Mouse (Mus musculus): ENCODE results near the gene Atg4d. TPM values are rescaled to one million over a fixed set of nuclear protein-coding genes. Genes with fewer than 3 reads are reported as not detected.
"Not testable (repeated sequence)": the region's sequence is repeated elsewhere in the genome, so short reads cannot be mapped to it uniquely, and the experiment has no call there.

Atg4d gene
- polyA plus RNA-seq, 1 experiment from 2014 or later: 40.0 TPM

- no peak for TF ChIP-seq EP300 (IDR thresholded peaks at IDR 0.05)
- TF ChIP-seq CTCF (IDR thresholded peaks at IDR 0.05): no peak
- H3K27me3 ChIP-seq (replicated peaks; ENCODE audit: insufficient read depth, low read length): no peaks in the 10 kb centered on the region
- DNase-seq (ENCODE audit: low spot score) (no peak), ATAC-seq (no peak)
- WGBS: 76% methylated on average over 6 of the region's 6 CpGs
- H3K4me2 ChIP-seq (replicated peaks; ENCODE audit: low read depth, low read length): no peak overlapping the region
- H3K9me3 ChIP-seq (ENCODE audit: low read length): no peaks in the 10 kb centered on the region
- no peaks in the 10 kb centered on the region for H3K36me3 ChIP-seq (ENCODE audit: insufficient read depth, low read length)
- H3K27ac ChIP-seq (ENCODE audit: low read length): no peak overlapping the region
- no peak overlapping the region for H3K9ac ChIP-seq (replicated peaks; ENCODE audit: low read depth)
- H3K4me1 ChIP-seq (ENCODE audit: insufficient read depth, low read depth, low read length): peaks cover 6% of the 10 kb centered on the region
- no peak overlapping the region for H3K4me3 ChIP-seq (ENCODE audit: low read depth, low read length)
Measured at GRCm38 (mm10) chr9:21260491-21261040, 4.5 kb upstream of the Atg4d start.

- no peak overlapping the region for H3K4me3 ChIP-seq (ENCODE audit: low read depth, low read length)
- no peak overlapping the region for H3K4me2 ChIP-seq (replicated peaks; ENCODE audit: low read depth, low read length)
- no peak overlapping the region for H3K9ac ChIP-seq (replicated peaks; ENCODE audit: low read depth)
- H3K27me3 ChIP-seq (replicated peaks; ENCODE audit: insufficient read depth, low read length): no peaks in the 10 kb centered on the region
- no peaks in the 10 kb centered on the region for H3K36me3 ChIP-seq (ENCODE audit: insufficient read depth, low read length)
- ATAC-seq (no peak), DNase-seq (ENCODE audit: low spot score) (no peak)
- no peak for TF ChIP-seq EP300 (IDR thresholded peaks at IDR 0.05)
- no peak for TF ChIP-seq CTCF (IDR thresholded peaks at IDR 0.05)
- no peak overlapping the region for H3K27ac ChIP-seq (ENCODE audit: low read length)
- H3K9me3 ChIP-seq (ENCODE audit: low read length): no peaks in the 10 kb centered on the region
- WGBS: 51% methylated on average over 2 of the region's 2 CpGs
- H3K4me1 ChIP-seq (ENCODE audit: insufficient read depth, low read depth, low read length): peaks cover 15% of the 10 kb centered on the region
Measured at GRCm38 (mm10) chr9:21261831-21262230, 3.3 kb upstream of the Atg4d start.

- DNase-seq (ENCODE audit: low spot score): no peak
- peak; percentile 49 for ATAC-seq
- peaks cover 15% of the 10 kb centered on the region for H3K4me1 ChIP-seq (ENCODE audit: insufficient read depth, low read depth, low read length)
- H3K27me3 ChIP-seq (replicated peaks; ENCODE audit: insufficient read depth, low read length): no peaks in the 10 kb centered on the region
- H3K4me3 ChIP-seq (ENCODE audit: low read depth, low read length): peak overlapping the region; percentile 96
- H3K36me3 ChIP-seq (ENCODE audit: insufficient read depth, low read length): no peaks in the 10 kb centered on the region; the same call in 1 of the 2 replicates
- H3K9ac ChIP-seq (replicated peaks; ENCODE audit: low read depth): no peak overlapping the region
- WGBS: 20% methylated on average over 17 of the region's 17 CpGs
- H3K27ac ChIP-seq (ENCODE audit: low read length): peak overlapping the region; percentile 77
- H3K9me3 ChIP-seq (ENCODE audit: low read length): no peaks in the 10 kb centered on the region
- TF ChIP-seq CTCF (IDR thresholded peaks at IDR 0.05): no peak
- TF ChIP-seq EP300 (IDR thresholded peaks at IDR 0.05): no peak
- H3K4me2 ChIP-seq (replicated peaks; ENCODE audit: low read depth, low read length): peak overlapping the region; percentile 88
Measured at GRCm38 (mm10) chr9:21264272-21264999, 657 bp upstream of the Atg4d start.

GRCm38 (mm10) chr9:21265611-21266010 is 518 bp downstream of the Atg4d start:
- no peak for TF ChIP-seq EP300 (IDR thresholded peaks at IDR 0.05)
- TF ChIP-seq CTCF (IDR thresholded peaks at IDR 0.05): no peak
- Histone ChIP-seq H3K36me3 (ENCODE audit: insufficient read depth, low read length) (peaks cover 10% of the 10 kb centered on the region), H3K9ac (replicated peaks; ENCODE audit: low read depth) (peak overlapping the region; percentile 88), H3K4me1 (ENCODE audit: insufficient read depth, low read depth, low read length) (peaks cover 15% of the 10 kb centered on the region), H3K9me3 (ENCODE audit: low read length) (no peaks in the 10 kb centered on the region), H3K27ac (ENCODE audit: low read length) (peak overlapping the region; percentile 81), H3K27me3 (replicated peaks; ENCODE audit: insufficient read depth, low read length) (no peaks in the 10 kb centered on the region), H3K4me3 (ENCODE audit: low read depth, low read length) (peak overlapping the region; percentile 96), H3K4me2 (replicated peaks; ENCODE audit: low read depth, low read length) (peak overlapping the region; percentile 88)
- no peak; the same call in 1 of the 2 replicates for ATAC-seq
- DNase-seq (ENCODE audit: low spot score): no peak
- WGBS: 5% methylated on average over 11 of the region's 11 CpGs

- Histone ChIP-seq H3K4me3 (ENCODE audit: low read depth, low read length) (no peak overlapping the region), H3K36me3 (ENCODE audit: insufficient read depth, low read length) (peaks cover 18% of the 10 kb centered on the region), H3K4me2 (replicated peaks; ENCODE audit: low read depth, low read length) (no peak overlapping the region), H3K4me1 (ENCODE audit: insufficient read depth, low read depth, low read length) (peaks cover 15% of the 10 kb centered on the region), H3K27me3 (replicated peaks; ENCODE audit: insufficient read depth, low read length) (no peaks in the 10 kb centered on the region), H3K27ac (ENCODE audit: low read length) (no peak overlapping the region), H3K9ac (replicated peaks; ENCODE audit: low read depth) (no peak overlapping the region), H3K9me3 (ENCODE audit: low read length) (no peaks in the 10 kb centered on the region)
- DNase-seq (ENCODE audit: low spot score): no peak
- WGBS: 87% methylated on average over 5 of the region's 5 CpGs
- ATAC-seq: no peak
- TF ChIP-seq CTCF (IDR thresholded peaks at IDR 0.05): no peak
- TF ChIP-seq EP300 (IDR thresholded peaks at IDR 0.05): no peak
Measured at GRCm38 (mm10) chr9:21266889-21267288, 1.8 kb downstream of the Atg4d start.

- DNase-seq (ENCODE audit: low spot score) (no peak), ATAC-seq (no peak)
- no peak overlapping the region for H3K4me2 ChIP-seq (replicated peaks; ENCODE audit: low read depth, low read length)
- H3K27ac ChIP-seq (ENCODE audit: low read length): no peak overlapping the region
- H3K27me3 ChIP-seq (replicated peaks; ENCODE audit: insufficient read depth, low read length): no peaks in the 10 kb centered on the region
- H3K9me3 ChIP-seq (ENCODE audit: low read length): no peaks in the 10 kb centered on the region
- H3K4me1 ChIP-seq (ENCODE audit: insufficient read depth, low read depth, low read length): peaks cover 15% of the 10 kb centered on the region
- peaks cover 27% of the 10 kb centered on the region for H3K36me3 ChIP-seq (ENCODE audit: insufficient read depth, low read length)
- no peak overlapping the region for H3K4me3 ChIP-seq (ENCODE audit: low read depth, low read length)
- TF ChIP-seq EP300 (IDR thresholded peaks at IDR 0.05) (no peak), CTCF (IDR thresholded peaks at IDR 0.05) (no peak)
- H3K9ac ChIP-seq (replicated peaks; ENCODE audit: low read depth): no peak overlapping the region
- WGBS: 93% methylated on average over 16 of the region's 16 CpGs
Measured at GRCm38 (mm10) chr9:21268305-21268704, 3.2 kb downstream of the Atg4d start.

GRCm38 (mm10) chr9:21269590-21269989 is 4.5 kb downstream of the Atg4d start:
- H3K4me1 ChIP-seq (ENCODE audit: insufficient read depth, low read depth, low read length): peaks cover 10% of the 10 kb centered on the region
- not testable (repeated sequence) for H3K9ac ChIP-seq (replicated peaks; ENCODE audit: low read depth); DNase-seq (ENCODE audit: low spot score); H3K9me3 ChIP-seq (ENCODE audit: low read length); H3K27me3 ChIP-seq (replicated peaks; ENCODE audit: insufficient read depth, low read length); H3K4me3 ChIP-seq (ENCODE audit: low read depth, low read length); H3K4me2 ChIP-seq (replicated peaks; ENCODE audit: low read depth, low read length); ATAC-seq; H3K27ac ChIP-seq (ENCODE audit: low read length)
- 73% methylated on average over 5 of the region's 5 CpGs for WGBS
- peaks cover 35% of the 10 kb centered on the region for H3K36me3 ChIP-seq (ENCODE audit: insufficient read depth, low read length)

Measured in lung, postnatal 0 days (tissue).